Mouse (Mus musculus): ENCODE data around the gene Notch2.

GRCm38 (mm10) chr3:98105496-98105895 is 92.2 kb downstream of the Notch2 start:
- TF ChIP-seq CTCF (IDR thresholded peaks at IDR 0.05; ENCODE audit: control insufficient read depth, insufficient read depth, low read length), result no peak
- TF ChIP-seq POLR2A (IDR thresholded peaks at IDR 0.05; ENCODE audit: borderline replicate concordance, control insufficient read depth, low read depth, low read length), result no peak

Data from bone marrow, adult 2 months (tissue).